Mouse (Mus musculus) thymus, adult 18-20 months (tissue): Measurements from ENCODE around the gene Pla2g1b.
A peak's percentile ranks its signal among the peaks of the same experiment; 100 is the strongest.
"Not testable (repeated sequence)": the region's sequence is repeated elsewhere in the genome, so short reads cannot be mapped to it uniquely, and the experiment has no call there.

Experiments
- DNase-seq, 2 experiments: peaks; one replicate each; pipeline ENCODE4 v3.0.0; 2022; ENCODE audit warnings: mixed read lengths in 2 of 2

The Pla2g1b gene

DNA sequence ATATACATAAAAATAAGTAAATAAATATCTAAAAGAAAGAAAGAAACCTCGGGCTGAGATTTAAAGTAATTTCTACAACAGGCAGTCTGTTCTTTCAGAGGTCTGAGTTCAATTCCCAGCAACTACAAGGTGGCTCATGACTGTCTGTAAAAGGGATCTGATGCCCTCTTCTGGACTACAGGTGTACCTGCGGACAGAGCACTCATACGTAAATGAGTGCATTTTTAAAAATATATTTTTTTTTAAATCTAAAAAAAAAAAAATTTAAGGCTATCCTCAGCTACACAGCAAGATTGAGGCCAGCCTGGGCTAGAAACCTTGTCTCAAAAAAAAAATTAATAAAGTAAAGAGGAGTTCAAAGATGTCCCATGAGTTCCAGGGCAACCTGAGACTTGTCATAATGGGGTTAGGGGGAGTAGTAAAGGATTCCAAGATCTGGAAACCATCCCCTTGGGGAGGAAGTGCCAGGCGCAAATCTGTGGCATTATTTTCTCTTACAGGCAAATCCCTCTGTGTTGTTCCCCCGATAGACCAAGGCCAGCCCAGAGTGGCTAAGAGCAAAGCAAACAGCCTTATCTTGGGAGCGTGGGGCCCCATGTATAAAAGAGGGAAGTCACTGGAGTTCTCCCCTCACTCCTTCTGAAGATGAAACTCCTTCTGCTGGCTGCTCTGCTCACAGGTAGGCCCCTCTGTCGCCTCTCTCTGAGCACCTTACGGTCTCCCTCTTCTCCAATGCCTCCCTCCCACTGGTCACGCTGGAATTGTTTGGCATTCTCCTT, at the start of gene Pla2g1b:
TSS of gene Pla2g1b (plus strand) at position 621 of the 779 bp plus-strand sequence.
- DNase-seq = no peak

DNA sequence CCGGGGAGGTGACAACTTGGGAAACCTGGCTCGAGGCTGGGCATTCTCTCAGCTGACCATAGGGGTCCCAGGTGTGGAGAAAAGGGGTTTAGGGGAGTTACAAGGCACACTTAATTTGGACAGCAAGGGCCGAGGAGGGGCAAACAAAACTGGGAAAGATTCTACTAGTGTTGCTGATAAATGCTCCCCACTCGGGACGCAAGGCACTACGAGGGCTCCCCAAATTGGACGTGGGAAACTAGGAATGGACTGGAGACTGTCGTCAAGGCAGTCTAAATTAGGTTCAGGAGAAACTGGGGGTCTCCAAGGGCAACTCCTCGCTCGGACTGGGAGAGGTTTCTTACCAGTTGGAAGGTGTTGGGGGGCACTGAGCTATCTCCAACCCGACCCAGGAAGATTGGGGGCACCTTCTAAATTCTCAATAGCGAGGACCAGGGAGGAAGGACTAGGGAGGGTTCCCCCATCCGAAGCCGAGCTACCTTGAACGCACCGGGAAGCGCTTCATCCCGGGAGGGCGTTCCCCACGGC, 37.2 kb upstream of the Pla2g1b start:
- no peak for DNase-seq

DNA sequence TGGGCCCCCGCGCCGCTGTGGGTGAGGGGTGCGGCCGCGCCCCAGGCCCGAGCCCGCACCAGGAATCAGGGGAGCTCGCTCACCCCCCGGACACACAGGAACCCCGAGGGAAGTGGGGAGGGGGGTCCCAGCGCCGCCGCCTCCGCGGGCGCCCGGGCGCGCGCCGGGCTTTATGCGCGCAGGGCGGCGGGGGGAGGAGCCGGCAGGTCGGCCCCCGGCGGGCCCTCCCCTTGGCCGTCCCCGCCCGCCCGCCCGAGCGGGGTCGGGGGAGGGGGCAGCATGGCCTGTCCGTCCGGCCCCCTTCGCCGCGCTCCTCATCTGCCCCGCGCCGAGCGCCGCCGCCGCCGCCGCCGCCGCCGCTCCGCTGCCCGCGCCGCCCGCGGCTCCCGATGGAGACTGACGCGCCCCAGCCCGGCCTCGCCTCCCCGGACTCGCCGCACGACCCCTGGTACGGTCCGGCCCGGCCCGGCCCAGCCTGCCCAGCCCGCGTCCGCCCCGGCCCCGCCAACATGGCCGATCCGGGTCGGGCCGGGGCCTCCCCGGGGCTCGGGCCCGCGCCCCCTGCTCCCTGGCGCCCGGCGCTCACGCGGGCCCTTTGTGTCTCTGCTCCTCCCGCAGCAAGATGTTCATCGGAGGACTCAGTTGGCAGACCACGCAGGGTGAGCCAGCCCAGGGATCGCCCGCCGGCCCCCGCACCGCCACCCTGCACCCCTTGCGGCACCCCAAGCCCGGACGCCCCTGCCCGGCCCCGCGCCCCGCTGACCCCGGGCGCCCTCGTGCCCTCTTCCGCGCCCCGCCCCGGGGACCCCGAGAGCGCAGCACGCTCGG, 36.5 kb upstream of the Pla2g1b start, which contains the start of gene Msi1:
TSS of gene Msi1 (plus strand) at position 241 of the 828 bp plus-strand sequence.
- no peak for DNase-seq

DNA sequence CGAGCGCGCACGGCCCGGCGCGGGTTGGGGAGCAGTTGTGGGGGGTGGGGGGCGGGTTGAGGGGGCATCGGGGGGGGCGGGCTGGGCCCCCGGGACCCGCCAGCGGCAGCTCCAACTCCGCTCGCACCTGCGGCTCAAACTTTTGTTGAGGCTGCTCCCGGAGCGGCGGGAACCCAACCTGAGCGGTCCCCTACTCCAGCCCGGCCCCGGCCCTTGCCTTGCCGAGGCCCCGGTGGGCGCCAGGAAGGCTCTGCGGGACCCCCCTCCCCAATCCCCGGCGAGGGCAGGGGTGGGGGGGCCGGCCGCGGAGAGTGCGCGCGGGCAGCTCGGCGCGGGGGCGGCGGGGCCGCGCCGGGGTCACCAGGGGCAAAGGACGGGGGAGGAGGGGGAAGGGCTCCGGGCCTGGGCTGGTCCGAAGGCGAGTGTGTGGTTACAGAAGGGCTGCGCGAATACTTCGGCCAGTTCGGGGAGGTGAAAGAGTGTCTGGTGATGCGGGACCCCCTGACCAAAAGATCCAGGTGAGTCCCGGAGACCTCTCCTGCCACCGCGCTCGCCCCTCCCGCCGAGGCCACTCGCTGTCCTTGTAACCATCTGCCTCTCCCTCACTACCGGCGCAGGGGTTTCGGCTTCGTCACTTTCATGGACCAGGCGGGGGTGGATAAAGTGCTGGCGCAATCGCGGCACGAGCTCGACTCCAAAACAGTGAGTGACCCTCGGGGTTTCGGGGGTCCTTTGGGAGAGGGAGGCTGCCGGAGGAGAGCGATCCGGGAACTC, 35.7 kb upstream of the Pla2g1b start:
- no peak for DNase-seq

DNA sequence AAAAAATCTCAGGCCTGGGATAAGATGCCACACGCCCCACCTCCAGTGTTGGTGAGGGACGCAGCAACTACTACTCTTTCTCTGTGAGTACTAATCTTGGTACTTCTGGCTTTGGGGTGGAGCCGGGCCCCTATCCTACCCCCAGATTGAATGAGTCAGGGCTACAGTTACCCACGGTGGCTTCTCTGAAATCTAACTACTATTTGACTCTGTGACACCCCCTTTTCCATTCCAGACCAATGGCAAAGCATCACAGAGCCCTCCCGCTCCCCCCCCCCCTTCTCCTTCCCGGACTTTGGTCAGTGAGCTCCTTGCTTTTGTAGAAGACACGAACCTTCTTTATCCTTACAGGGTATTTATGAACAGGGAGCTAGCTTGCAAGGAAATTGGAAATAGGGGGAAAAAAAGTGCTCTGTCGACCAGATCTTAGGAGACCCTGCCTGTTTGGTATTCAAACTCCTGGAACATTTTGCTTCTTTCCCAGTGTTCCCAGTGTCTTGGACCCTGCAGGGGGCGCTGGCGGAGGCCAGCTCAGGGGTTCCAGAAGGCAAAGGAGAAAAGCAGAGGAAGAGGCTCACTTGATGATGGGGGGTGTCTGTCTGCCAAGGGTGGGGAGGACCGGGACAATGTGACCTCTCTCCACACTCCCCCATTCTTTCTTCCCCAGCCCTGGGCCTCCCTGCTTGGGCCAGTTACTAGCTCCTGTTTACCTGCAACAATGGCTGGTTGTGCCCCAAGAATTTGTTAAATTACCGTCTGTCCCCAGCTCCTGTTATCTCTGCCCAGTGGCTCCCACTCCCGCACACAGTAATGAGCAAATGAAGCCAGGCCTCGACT, 34.8 kb upstream of the Pla2g1b start:
- DNase-seq = no peak

DNA sequence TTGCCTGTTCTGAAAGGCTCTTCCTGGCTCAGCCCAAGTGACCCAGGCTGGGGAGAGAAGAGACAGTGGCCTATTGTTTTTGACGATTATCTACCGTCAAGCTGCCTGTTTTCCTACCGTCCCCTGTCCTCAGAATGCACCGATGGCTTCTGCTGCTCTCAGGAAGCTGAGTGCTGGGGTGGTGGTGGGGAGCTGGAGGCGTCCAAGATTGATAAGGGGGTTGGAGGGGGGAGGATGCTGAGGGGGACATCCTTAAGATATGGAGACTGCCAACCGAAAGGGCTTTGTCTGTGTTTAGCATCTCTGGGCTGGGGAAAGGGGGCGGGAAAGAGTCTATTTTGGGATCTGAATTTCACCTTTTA, 34.2 kb upstream of the Pla2g1b start:
- no peak for DNase-seq

DNA sequence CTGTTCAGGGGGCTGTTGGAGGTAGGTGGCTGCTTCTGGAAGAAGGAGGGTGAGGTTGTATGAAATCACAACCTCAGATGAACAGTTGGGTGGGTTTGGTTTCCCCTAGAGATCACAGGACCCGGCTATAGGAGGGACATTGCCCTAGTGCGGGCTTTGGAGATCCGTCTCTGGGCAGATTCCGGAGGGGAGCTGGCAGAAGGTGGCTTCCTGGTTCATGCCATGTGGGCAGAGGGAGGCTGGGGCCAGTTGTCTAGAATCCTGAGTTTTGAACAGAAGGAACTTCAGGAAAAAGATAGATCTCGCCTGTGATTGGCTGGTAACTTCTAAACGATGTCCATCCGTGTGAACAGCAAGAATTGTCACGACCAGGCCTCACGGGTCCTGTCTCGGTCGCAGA, 33.7 kb upstream of the Pla2g1b start:
- no peak for DNase-seq

DNA sequence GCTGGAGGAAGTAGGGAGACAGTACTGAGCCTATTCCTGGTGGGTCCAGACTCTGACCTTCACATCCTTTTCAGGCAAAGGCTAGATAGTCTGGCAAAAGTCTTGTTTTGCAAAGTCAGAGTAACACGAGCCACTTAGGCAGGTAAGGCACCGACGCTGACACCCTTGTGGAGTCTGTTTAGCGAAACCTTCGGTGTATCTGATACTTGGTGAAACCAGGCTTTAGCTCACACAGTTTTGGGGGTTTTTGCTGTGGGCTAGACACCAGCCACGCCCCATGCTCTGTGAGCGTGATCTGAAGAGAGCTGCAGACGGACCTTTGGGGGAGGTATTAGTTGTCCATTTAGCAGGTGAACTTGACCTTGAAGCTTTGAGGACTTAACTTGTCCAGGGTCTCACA, 32.9 kb upstream of the Pla2g1b start:
- DNase-seq = no peak

DNA sequence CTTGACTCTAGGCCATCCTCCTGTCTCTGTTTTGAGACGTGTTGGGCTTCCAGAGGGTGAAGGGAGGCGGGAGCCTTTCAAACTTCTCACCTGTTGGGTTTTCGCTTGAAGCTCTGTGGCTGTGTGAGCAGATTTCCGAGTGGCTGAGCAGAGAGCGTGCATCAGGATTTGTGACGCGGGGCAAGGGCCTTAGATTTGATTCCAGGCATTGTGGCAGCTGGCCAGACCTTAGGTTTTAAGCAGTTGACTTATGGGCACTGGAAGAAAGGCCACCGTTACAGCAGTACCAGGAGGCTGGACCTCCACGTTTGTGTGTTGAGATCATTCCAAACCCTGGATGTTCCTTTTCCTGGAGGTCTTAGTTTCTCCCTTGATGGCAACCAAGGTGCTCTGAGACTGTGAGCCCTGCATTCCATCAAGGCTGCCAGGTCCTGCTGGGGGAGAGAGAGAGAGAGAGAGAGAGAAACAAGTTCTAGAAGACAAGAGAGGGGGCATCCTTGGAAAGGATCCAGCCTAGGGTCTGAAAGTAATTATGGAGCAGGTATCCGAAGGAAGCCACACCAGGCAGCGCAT, 31.7 kb upstream of the Pla2g1b start:
- DNase-seq = no peak

DNA sequence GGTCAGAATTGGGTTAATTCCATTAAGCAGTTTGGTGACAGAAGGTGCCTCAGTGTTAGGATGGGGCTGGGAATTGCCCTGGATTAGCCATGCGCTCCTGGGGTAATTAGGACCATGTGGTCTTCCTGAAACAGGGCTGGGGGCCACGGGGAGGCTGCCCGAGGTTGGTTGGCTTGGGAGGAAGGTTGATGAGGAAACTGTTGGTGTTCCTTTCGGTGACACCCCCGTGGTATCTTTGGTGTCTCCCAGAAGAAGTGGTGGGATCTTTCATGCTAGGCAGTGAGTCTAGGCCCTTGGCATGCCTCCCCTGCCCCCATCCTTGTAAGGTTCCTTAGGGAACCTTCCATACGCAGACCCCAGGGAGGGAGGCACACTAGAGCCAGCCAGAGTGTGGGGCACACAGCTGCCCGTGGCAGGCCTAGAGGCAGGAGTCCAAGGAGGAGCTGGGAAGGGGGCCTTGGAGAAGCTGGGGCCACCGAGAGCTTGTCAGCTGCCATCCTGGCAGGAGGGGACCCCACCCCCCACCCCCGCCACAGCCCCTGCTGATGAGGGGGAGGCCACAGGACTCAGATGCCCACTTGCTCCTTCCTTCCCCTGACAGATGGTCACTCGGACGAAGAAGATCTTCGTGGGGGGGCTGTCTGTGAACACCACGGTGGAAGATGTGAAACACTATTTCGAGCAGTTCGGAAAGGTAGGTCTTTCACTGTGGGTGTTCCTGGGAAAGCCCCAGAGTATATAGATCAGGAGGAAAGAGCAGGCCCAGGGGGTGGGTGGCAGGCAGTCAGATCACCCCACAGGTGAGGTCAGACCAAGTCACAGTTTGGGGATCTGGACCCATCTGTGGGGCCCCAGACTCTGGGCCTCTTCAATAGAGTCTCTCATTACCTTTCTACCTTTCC, 31.0 kb upstream of the Pla2g1b start:
- DNase-seq = no peak

DNA sequence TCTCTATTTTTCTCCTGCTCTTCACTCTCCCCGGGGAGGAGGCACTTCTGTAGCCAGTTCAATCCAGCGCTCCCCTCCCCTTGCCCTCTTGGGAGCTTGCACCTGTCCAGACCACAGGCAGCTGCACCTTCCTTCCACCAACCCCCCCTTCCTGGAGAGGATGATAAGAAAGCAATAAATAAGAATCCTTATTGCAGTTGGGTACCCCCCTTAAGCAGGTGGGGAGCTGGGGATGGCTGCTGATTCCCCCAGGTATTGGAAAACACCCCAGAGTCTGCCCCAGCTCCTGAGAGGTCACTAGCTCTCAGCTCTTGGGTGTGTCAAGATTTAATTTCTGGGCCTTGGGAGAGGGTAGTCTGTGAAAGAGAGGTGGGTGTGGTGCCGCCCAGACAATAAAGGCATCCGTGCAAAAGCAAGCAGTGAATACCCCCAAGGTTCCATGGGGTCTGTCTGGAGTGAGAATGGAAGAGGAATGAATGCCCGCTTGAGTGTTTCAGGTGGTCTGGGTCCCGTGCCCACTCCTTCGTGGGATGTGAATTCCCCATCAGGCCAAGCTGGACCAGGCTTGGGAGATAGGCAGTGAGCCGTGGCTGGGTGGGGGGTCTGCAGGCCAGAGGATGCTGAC, 30.2 kb upstream of the Pla2g1b start:
- DNase-seq = no peak

DNA sequence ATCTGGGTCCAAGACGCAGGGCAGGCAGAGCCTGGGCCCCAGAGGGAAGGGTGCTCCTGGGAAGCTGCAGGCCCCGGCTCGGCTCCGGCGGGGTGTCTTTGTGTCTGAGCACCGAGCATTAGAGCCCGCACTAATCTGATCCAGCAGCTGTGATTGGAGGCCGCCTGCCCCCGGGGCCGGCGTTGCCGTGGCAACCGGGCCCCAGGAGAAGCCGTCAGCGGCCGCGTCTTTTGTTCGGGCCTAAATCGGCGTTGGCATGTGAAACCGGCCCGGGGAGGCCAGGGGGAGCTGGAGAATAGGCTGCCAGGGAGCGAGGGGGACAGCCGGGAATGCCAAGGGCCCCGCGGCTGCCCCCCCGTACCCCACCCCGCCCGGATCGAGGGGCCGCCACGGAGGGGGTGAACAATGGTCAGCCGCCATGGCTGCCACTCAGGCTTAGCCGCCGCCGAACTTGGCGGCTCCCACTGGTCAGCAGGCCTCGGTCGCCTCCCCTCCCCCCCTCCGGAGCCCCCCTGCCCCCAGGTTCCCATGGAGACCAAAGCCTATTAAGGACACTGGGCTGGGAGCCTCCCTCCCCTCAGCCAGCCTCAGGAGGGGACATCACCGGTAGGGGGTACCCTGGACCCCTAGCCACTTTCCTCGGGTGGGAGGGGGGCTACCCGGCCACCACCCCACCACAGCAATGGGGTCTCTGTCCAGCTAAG, 29.5 kb upstream of the Pla2g1b start:
- DNase-seq = no peak

DNA sequence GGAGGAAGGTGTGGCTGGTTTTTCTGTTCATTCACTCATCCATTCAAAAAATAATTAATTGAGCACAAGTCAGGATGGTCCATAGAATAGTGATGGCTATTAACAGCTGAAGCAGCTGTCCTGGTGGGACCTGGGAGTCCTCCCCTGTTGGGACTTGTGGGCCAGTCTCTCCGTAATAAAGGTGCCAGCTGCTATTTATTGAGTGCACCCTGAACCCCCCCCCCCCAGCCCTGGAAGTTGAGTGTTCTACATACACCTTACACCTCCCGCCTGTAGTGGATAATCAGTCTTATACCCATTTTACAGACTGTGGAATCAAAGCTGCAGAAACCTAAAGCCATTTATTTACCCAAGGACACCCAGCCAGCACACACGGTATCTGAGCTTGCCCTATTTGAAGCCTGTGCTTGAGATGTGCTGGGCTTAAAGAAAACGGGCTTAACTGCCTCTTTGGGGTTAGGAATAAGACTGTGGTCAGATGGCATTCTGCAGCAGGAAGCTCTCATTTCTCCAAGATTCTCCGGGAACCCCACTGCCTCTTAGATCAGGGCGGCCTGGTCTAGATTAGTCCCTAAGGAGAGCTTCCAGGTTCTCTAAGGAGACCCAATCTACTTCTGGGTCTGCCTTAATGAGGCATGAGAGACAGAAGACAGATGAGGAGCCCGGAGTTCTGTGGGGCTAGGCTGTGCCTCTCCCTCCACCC, 28.7 kb upstream of the Pla2g1b start:
- no peak for DNase-seq

DNA sequence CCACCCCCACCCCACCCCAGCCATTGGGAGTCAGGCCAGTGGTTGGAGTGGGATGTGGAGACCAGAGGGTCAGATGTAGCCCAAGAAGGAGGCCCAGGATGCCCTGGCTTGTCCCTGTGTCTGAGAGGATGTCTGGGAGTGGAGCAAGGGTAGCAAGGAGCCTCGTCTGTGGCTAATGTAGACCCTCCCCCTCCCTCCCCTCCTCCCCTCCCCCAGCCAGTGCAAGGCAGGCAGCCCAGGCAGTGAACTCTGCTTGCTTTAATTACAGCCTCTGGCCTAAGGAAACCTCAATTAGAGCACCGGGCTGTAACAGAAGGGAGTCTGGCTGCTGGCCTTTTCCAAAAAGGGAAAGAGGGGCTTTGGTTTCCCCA, 28.1 kb upstream of the Pla2g1b start:
- DNase-seq = no peak

DNA sequence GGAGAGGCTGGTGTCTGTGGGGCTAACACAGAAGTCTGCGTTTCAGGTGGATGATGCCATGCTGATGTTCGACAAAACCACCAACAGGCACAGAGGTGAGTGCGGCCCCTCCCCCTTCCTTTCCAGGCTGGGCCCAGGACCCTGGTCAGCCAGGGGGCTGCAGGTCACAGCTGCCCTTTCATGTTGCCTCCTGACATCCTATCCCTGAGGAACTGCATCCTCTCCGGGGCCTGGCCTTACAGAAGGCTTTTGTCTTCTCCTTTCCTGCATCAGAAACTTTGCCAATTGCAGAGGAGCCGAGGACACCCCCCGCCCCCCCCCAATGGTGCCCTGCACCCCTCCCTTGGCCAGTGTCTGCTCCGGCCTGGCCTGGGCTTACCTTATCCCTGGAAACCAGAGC, 27.4 kb upstream of the Pla2g1b start:
- DNase-seq = no peak

DNA sequence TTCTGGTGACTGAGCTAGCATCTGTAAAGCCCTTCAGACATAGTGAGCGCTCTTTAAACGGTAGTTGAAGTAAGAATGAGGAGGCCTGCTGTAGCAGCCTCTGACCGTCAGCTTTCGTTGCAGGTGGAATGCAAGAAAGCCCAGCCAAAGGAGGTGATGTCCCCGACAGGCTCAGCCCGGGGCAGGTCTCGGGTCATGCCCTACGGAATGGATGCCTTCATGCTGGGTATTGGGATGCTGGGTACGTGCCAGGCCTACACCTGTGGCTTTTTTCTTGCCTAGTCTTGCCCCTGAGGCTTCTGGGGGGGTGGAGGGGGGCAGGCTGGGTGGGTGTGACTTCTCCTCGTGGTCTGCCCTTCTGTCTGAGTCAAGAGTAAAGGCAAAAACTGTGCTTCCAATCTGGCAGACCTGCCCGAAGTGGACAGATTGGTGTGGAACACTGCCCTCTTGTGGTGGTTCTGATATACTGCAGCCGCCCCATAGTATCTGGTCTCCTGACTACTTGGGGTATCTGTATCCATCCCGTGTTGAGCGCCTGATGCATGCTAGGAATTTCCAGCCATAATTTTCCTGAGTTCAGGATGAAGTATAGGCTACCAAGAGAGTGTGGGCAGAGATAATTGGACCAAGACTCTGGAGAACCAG, 24.7 kb upstream of the Pla2g1b start:
- peak in 1 of 2 experiments; percentile 16 for DNase-seq

DNA sequence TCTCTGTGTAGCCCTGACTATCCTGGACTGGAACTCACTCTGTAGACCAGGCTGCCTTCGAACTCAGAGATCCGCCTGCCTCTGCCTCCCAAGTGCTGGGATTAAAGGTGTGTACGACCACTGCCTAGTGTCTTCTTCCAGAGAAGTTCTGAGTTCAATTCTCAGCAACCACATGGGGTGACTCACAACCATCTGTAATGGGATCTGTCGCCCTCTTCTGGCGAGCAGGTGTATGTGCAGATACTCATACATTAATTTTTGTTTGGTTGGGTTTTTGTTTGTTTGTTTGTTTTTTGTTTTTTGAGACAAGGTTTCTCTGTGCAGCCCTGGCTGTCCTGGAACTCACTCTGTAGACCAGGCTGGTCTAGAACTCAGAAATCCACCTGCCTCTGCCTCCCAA, 23.4 kb upstream of the Pla2g1b start:
- not testable (repeated sequence) for DNase-seq

DNA sequence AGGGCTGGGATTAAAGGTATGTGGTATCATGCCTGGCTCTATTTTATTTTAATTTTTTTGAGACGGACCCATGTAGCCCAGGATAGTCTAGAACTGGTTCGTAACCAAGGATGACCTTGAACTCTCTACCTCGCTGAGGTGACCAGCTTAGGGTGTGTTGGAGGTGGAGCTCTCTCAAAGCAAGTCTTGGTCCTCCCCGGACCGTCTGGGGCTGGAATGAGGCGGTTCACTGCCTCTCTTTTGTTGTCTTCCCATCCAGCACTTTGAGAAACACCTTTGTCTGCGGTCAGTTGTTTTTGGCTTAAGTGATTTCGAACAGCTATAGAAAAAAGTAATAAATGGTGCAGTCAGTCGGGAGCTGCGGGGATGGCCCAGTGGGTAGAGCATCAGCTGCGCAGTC, 21.9 kb upstream of the Pla2g1b start:
- DNase-seq = no peak
